Mouse (Mus musculus) mesoderm, embryonic 11.5 days (tissue): ENCODE measurements around the gene Csrnp1.

Experiments used
- DNase-seq: peaks from one replicate; pipeline ENCODE4 v3.0.0-alpha.2; 2012; ENCODE audit warnings: low read depth, low spot score

The Csrnp1 gene

DNA sequence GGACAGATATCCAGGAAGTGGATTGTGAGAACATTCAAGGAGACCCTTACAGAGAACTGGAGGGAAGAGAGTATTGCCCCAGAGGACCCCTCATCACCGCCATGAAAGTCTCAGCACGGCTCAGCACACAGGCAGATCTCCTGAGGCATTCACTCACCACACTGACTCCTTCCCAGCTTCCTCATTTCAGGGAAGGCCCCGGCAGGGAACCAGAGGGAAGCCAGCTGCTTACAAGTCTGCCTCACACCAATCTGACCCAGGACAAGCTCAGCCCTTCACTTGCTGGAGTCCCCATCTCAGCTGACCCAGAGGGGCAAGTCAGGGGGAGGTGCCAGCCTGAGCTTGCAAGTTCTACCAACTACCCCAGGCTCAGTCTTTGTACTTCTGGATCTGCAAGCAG, 35.7 kb downstream of the Csrnp1 start:
- DNase-seq: no peak

DNA sequence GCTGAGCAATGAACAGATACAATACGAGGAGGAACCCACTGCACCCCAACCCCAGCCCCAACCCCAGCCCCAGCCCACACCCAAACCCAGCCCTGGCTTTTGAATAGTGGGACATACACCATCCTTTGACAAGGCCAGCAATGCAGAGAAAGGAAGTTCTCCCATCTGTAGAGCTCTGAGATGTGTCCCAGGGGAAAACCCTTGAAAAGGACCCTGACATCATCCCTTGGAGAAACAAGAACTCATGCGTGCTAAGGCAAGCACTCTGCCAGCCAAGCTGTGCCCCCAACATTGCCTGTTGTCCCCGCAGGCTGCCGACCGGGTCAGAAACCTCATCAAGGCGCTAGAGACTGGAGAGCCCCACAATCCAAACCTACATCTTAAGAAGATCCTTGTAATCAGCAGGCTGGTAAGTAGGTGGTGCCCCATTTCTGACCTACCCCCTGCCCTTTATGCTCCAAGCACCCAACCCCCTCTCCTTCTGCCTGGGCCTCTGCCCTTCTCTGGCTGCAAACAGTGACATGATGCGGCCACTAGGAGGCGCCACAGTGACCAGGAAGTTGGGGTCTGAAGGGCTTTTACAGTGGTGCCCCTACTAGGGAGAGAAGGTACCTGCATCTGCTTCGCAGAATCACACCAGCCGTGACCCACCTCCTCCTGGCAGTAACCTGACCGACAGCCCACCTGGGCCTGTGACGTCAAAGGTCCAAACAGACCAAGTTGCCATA, 39.1 kb downstream of the Csrnp1 start:
- peak; percentile 31 for DNase-seq

DNA sequence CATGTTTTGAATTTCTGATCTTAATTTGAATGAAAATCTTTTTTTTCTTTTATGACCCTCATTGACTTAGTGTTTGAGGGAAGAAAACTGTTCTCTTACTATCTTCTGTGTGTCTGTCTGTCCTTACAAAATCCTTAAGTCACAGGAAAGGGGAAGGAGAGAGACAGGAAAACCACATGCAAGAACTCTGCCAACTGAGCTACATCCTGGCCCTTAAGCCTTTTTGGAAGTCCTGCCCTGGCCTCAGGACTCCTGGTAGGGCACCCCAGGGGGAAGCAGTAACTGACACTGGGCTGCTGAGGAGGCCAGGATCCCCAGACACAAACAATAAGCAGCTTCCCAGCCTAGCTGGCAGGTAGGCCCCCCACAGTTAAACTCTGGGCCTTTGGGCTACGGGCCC, 41.1 kb downstream of the Csrnp1 start:
- no peak for DNase-seq

DNA sequence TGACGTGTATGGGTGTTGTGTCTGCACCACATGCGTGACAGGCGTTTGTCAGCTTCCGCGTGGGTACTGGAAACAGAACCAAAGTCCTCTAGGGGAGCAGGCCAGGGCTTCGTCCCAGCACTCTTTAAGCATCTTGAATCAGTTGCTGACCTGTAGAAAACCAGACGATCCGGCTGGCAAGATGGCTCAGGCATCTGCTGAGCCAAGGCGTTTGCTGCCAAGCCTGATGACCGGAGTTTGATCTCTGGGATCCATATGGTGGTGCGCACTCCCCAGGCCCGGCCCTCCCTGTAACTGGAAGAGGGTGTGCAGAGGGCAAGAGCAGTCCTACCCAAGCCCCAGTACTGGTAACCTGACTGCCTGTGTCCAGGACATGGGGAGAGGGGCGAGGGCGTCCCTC, 42.6 kb downstream of the Csrnp1 start:
- DNase-seq: no peak

DNA sequence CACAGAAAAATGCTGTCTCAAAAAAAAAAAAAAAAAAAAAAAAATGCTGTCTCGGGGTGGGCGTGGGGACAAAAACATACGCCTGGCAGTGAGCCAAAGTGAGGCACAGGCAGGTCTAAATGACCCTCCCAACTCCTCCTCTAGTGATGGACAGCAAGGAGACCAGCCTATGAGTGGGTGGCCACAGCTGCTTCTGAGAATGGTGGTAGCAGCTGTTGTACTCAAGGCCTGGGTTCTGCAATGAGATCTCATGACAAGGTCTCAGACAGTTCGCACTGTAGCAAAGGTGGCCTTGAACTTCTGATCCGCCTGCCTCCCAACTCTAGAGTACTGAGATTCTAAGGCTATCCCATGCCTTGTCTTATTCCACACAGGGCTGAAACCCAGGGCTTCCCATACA, 43.1 kb downstream of the Csrnp1 start:
- DNase-seq: no peak

DNA sequence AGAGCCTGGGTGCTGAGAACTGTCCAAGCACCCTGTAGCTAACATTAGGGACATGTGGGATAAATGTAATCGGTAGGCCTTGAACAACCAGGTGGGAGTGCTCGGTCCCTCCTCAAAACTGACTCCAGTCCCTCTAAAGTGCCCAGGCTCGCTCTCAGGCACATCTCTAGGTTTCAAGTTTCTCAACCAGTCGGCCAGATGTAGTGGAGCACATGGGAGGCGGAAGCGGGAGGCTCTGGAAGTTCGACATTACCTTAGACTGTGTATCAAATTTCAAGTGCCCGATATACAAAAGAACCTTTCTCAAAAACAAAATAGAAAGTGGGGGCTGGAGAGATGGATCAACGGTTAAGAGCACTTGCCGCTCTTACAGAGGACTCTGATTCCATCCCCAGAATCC, 44.8 kb downstream of the Csrnp1 start:
- no peak for DNase-seq

DNA sequence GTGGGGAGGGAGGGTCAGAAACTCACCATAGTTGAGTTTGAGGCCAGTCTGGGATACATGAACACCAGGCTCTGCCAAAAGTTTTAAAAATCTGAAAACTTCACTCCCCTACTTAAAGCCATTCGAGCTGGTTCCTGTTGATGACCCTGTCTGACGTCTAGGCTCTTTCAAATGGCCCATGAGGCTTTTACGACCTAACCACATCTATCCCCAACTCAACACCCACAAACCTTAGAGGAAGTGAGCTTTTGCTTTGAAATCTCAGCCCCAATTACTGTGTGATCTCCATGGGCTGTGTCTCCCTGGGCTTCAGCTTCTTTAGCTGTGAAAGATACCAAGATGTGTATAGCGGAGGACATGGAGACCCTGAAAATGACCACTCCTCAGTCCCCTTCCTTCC, 46.0 kb downstream of the Csrnp1 start:
- DNase-seq: no peak

DNA sequence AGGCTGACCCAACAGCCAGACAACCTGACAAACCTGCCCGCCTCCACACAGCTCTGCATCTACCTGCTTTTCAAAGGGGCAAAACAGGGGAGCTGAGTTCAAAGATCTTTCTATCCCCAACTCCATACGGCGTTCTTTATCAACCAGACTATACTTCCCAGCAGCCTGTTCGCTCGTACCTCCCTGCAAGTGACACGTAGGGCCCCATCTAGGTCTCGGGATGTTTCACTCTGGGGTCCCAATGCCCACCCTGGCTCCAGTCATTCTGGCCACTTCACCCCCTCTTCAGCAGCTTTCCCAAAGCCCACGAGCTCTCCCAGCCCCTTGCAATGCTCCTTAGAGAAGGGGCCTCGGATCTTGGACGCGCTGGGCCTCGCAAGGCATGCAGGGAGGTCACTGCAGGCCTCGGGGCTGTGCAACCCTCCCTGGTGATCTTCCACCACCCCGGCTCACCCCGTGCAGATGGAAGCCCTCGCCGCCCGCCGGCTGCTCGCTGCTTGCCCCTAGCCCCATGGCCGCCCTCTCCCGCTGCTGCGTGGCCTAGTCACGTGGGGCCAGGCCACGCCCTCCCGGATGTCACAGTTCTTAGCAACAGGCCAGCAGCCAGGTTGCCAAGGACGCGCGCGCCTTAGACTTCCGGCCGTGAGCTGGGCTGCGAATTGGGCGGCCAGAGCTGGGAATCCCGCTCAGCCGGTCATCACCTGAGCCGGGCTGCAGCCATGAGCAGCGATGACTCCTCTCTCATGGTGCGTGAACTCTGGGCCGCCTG, 47.3 kb downstream of the Csrnp1 start, which contains the start of the genes Gorasp1 and Ttc21a:
Gene Gorasp1 (minus strand): TSS at position 561 of the 769 bp plus-strand sequence.
Gene Ttc21a (plus strand): TSS at position 602 of the 769 bp plus-strand sequence.
- peak; percentile 96 for DNase-seq

DNA sequence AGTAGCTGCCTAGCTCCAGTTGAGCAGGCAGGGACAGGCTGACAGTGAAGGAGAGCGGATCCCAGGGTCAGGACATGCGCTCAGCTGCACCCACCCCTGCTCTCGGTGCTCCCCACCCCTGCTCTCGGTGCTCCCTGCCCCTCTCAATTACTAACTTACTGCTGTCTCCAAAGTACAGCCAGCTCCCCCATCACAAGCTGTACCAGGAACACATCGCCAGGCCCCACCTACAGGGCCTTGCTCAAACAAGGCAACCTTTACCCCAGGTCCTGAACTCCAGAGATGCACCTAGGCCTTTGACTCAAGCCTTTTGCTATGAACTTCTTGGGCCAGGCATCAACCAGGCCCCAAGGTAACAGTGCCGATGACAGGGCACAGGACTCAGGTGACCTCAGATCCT, 50.8 kb downstream of the Csrnp1 start:
- DNase-seq: no peak

DNA sequence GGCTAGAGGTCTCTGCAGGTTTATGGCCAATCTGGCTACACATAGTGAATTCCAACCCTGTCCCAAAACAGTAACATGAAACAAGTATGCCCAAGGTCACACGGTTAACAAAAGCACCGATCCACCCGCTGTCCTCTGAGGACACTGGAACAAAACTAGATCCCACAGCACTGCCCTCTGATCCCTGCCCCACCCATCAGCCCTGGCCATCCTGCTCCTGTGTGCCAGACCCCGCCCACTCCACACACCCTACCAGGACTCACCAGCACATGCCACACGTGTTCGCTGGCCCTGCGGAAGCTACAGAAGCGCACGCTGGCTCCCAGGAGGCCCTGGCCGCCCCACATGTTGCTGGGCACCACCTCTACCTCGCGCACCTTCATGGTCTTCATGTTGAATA, 52.1 kb downstream of the Csrnp1 start:
- DNase-seq: no peak

DNA sequence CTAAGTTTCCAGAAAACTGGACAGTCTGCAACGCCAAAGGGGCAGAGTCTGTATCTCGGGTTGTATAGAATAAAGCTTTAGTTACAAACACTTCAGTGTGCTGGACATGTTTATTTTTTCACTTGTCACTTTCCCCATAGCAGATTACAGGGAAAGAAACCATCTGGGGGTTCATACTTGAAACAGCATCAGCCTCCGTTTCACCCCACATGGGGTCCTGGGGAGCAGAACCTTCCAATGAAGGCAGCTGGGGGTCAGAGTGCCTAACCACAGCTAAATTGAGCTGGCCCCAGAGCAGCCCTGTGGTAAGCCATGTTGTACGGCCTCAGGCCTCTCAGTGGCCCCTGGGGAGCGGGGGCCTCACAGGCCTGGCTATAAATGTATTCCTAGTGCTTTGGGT, 58.0 kb downstream of the Csrnp1 start:
- DNase-seq: no peak

DNA sequence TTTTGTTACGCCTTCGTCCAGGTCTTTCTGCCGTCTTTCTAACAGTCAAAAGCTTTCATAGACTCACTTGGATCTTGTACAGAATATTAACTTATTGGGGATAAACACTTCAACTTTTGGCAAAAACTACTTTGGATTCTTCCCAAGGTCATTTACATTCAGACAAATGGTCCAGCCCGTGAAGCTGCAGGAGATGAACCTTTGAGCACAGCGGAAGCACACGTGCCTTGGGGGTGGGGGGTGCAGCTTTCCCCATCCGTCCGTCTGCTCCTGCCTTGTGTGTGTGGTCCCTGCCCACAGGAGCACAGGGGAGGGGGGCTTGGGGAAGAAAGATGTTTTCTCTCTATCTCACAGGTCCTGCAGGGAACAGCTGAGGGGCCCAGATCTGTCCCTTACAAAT, 58.7 kb downstream of the Csrnp1 start:
- DNase-seq: no peak

DNA sequence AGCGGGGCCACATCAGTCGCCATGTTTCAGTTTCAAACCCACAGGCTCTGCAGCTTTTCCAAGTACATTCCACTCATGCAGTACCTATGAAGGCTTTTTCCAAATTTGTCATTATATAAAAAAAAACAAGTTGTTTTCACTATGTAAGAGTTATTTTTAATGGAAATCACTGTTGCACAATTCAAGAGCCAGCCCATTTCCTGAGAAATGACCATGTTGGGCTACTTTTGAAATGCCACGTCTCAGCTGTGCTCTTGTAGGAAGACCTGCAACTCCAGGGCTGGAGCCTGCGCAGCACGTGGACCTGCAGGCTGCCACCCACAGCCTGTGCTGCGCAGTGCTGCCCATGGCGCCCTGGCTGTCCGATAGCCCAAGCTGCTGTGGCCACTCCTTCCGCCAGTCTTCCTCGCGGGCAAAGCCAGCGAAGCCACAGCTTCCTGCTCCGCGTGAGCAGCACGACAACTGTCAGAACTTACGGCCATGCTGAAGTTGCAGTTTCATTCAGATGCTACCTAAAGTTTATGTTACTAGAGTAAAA, 59.3 kb downstream of the Csrnp1 start:
- DNase-seq: no peak

DNA sequence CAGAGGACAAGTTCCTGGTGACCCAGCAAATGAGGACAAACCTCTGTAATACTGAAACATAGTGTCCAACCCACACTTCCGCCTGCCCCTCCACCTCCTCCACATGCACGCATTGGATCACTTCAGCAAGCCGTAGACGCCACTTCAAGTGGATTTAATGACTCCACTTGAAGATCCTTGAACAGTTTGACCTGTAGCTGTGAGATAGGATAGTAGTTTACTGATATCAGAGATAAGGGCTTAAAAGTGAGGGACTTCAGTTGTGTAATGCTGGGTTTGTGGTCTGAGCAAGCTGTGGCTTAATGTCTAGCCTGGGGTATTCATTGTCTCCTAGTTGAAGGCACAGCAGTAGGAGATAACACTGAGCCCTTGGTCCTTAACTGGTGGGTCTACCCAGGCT, 61.0 kb downstream of the Csrnp1 start:
- no peak for DNase-seq
